In genomic region chr5:120619201-120619600, GRCm38 (mm10) we compare ENCODE assay signal across 9 mouse cellular contexts. TPM values are rescaled to one million over a fixed set of nuclear protein-coding genes. Genes with fewer than 3 reads are reported as not detected.
DNase-seq lines count a peak whose midpoint lies in the region; ATAC-seq lines count a peak whose summit lies in the region.
"Had no signal": no experiment of that assay in that cellular context is flagged by ENCODE, and none has a peak within 500 bp of the region (broad histone marks: within the 10 kb centered on the region; RNA-seq: fewer than 3 reads in every experiment).

No protein-coding gene starts in this region.

- WGBS in forebrain, embryonic 14.5 days, result 13% methylated on average over 5 of the region's 5 CpGs
- WGBS in forebrain, embryonic 12.5 days, result 18% methylated on average over 5 of the region's 5 CpGs
- WGBS in midbrain, embryonic 10.5 days, result 20% methylated on average over 5 of the region's 5 CpGs
- WGBS in midbrain, embryonic 15.5 days, result 19% methylated on average over 5 of the region's 5 CpGs

- no peak overlapping the region for H3K27ac ChIP-seq in forebrain, embryonic 14.5 days (ENCODE audit: low read depth, low read length)
- H3K27ac ChIP-seq in forebrain, embryonic 12.5 days, result no peak overlapping the region
- H3K27ac ChIP-seq in midbrain, embryonic 10.5 days (replicated peaks), result no peak overlapping the region
- H3K27ac ChIP-seq in midbrain, embryonic 15.5 days, result no peak overlapping the region

- H3K9ac ChIP-seq in forebrain, embryonic 14.5 days (ENCODE audit: low read length), result no peak overlapping the region
- H3K9ac ChIP-seq in forebrain, embryonic 12.5 days, result no peak overlapping the region
- H3K9ac ChIP-seq in midbrain, embryonic 15.5 days, result no peak overlapping the region

- H3K4me3 ChIP-seq in forebrain, embryonic 14.5 days (ENCODE audit: low read depth, low read length), result no peak overlapping the region
- H3K4me3 ChIP-seq in forebrain, embryonic 12.5 days (replicated peaks), result no peak overlapping the region
- H3K4me3 ChIP-seq in midbrain, embryonic 10.5 days, result no peak overlapping the region
- no peak overlapping the region for H3K4me3 ChIP-seq in midbrain, embryonic 15.5 days

- 0 out of 2 replicates have a peak, but pooled peaks cover 3% of the 10 kb centered on the region for H3K9me3 ChIP-seq in forebrain, embryonic 14.5 days (replicated peaks; ENCODE audit: control insufficient read depth, low read length)
- H3K9me3 ChIP-seq in forebrain, embryonic 12.5 days, result peaks cover 6% of the 10 kb centered on the region
- H3K9me3 ChIP-seq in midbrain, embryonic 10.5 days (replicated peaks), result peaks cover 7% of the 10 kb centered on the region; the same call in 1 of the 2 replicates
- H3K9me3 ChIP-seq in midbrain, embryonic 15.5 days, result no peaks in the 10 kb centered on the region

- no peak overlapping the region for H3K4me2 ChIP-seq in forebrain, embryonic 14.5 days (ENCODE audit: low read length)
- H3K4me2 ChIP-seq in forebrain, embryonic 12.5 days, result no peak overlapping the region
- H3K4me2 ChIP-seq in midbrain, embryonic 15.5 days, result no peak overlapping the region

- peaks cover under 1% of the 10 kb centered on the region; the same call in 1 of the 2 replicates for H3K4me1 ChIP-seq in forebrain, embryonic 14.5 days (ENCODE audit: control insufficient read depth, insufficient read depth, low read length)
- no peaks in the 10 kb centered on the region for H3K4me1 ChIP-seq in forebrain, embryonic 12.5 days
- peaks cover under 1% of the 10 kb centered on the region for H3K4me1 ChIP-seq in midbrain, embryonic 10.5 days
- H3K4me1 ChIP-seq in midbrain, embryonic 15.5 days, result peaks cover under 1% of the 10 kb centered on the region; the same call in 1 of the 2 replicates

- H3K27me3 ChIP-seq in forebrain, embryonic 14.5 days (replicated peaks; ENCODE audit: control insufficient read depth, insufficient read depth, low read length), result no peaks in the 10 kb centered on the region
- no peaks in the 10 kb centered on the region for H3K27me3 ChIP-seq in forebrain, embryonic 12.5 days
- no peaks in the 10 kb centered on the region for H3K27me3 ChIP-seq in midbrain, embryonic 10.5 days (ENCODE audit: low read depth, poor library complexity, severe bottlenecking)
- H3K27me3 ChIP-seq in midbrain, embryonic 15.5 days (replicated peaks), result no peaks in the 10 kb centered on the region

- H3K36me3 ChIP-seq in forebrain, embryonic 14.5 days (ENCODE audit: control insufficient read depth, insufficient read depth, low read length), result peaks cover 71% of the 10 kb centered on the region
- peaks cover 86% of the 10 kb centered on the region for H3K36me3 ChIP-seq in forebrain, embryonic 12.5 days (replicated peaks)
- peaks cover 95% of the 10 kb centered on the region for H3K36me3 ChIP-seq in midbrain, embryonic 10.5 days
- H3K36me3 ChIP-seq in midbrain, embryonic 15.5 days (replicated peaks), result peaks cover 20% of the 10 kb centered on the region

- DNase-seq in forebrain, embryonic 14.5 days (ENCODE audit: low spot score), result peak; percentile 61
- peak; percentile 68 for DNase-seq in midbrain, embryonic 10.5 days (ENCODE audit: low spot score)
- peak; percentile 71 for DNase-seq in brain, adult 2 months (ENCODE audit: low read depth, low spot score)
- peak; percentile 57 for DNase-seq in forelimb bud, embryonic 11.5 days (ENCODE audit: low read depth, low spot score)
- peak; percentile 87 for DNase-seq in thymus, postnatal 25 days

- ATAC-seq in forebrain, embryonic 14.5 days, result no peak
- no peak for ATAC-seq in forebrain, embryonic 12.5 days (ENCODE audit: low FRiP score)
- no peak for ATAC-seq in midbrain, embryonic 15.5 days (replicated peaks)
- peak; percentile 56 for ATAC-seq in megakaryocyte progenitor cell, adult 5-6 weeks (replicated peaks; ENCODE audit: poor library complexity)

RNA-seq across cellular contexts. Expression of gene Ddx54, which starts 6.7 kb away (rescaled TPM):
- polyA plus RNA-seq in forebrain, embryonic 14.5 days (2014; fragmentation: Nextera tagmentation; extraction: Ambion mirVana), result 26.9 and 33.1 TPM in 2 replicates
- polyA plus RNA-seq in forebrain, embryonic 12.5 days (2016; fragmentation: Nextera tagmentation; extraction: Ambion mirVana), result 50.7 and 52.6 TPM in 2 replicates
- polyA plus RNA-seq in midbrain, embryonic 10.5 days (2016; fragmentation: Nextera tagmentation; extraction: Ambion mirVana), result 59.4 and 59.7 TPM in 2 replicates
- 39.9 and 43.7 TPM in 2 replicates for polyA plus RNA-seq in midbrain, embryonic 15.5 days (2015; fragmentation: Nextera tagmentation; extraction: Ambion mirVana)
- 11.8 and 13.3 TPM in 2 replicates for total RNA-seq in megakaryocyte progenitor cell, adult 5-6 weeks (2015)
- 34.9 and 35.8 TPM in 2 replicates for total RNA-seq in megakaryocyte progenitor cell, adult 5-6 weeks (2017)

RNA-seq across cellular contexts. Expression of gene Rita1, which starts 6.8 kb away (rescaled TPM):
- polyA plus RNA-seq in forebrain, embryonic 14.5 days (2014; fragmentation: Nextera tagmentation; extraction: Ambion mirVana), result 15.9 and 18.3 TPM in 2 replicates
- polyA plus RNA-seq in forebrain, embryonic 12.5 days (2016; fragmentation: Nextera tagmentation; extraction: Ambion mirVana), result 13.6 and 16.6 TPM in 2 replicates
- polyA plus RNA-seq in midbrain, embryonic 10.5 days (2016; fragmentation: Nextera tagmentation; extraction: Ambion mirVana), result 16.0 and 16.2 TPM in 2 replicates
- polyA plus RNA-seq in midbrain, embryonic 15.5 days (2015; fragmentation: Nextera tagmentation; extraction: Ambion mirVana), result 28.3 and 30.6 TPM in 2 replicates
- total RNA-seq in megakaryocyte progenitor cell, adult 5-6 weeks (2015), result 2.0 and 2.3 TPM in 2 replicates
- total RNA-seq in megakaryocyte progenitor cell, adult 5-6 weeks (2017), result 4.7 and 5.8 TPM in 2 replicates

RNA-seq across cellular contexts. Expression of gene Cfap73, which starts 14.8 kb away (rescaled TPM):
- 0.19 and 0.57 TPM in 2 replicates for polyA plus RNA-seq in forebrain, embryonic 14.5 days (2014; fragmentation: Nextera tagmentation; extraction: Ambion mirVana)
- 0.28 TPM in 1 of 2 replicates, not detected in the other for polyA plus RNA-seq in forebrain, embryonic 12.5 days (2016; fragmentation: Nextera tagmentation; extraction: Ambion mirVana)
- polyA plus RNA-seq in midbrain, embryonic 10.5 days (2016; fragmentation: Nextera tagmentation; extraction: Ambion mirVana), result not detected in 2 replicates
- 0.44 and 0.70 TPM in 2 replicates for polyA plus RNA-seq in midbrain, embryonic 15.5 days (2015; fragmentation: Nextera tagmentation; extraction: Ambion mirVana)
- total RNA-seq in megakaryocyte progenitor cell, adult 5-6 weeks (2015), result not detected in 2 replicates
- total RNA-seq in megakaryocyte progenitor cell, adult 5-6 weeks (2017), result not detected in 2 replicates
- polyA plus RNA-seq: large intestine, adult 2 months had no signal

RNA-seq across cellular contexts. Expression of gene Rasal1, which starts 29.4 kb away (rescaled TPM):
- 1.5 and 3.2 TPM in 2 replicates for polyA plus RNA-seq in forebrain, embryonic 14.5 days (2014; fragmentation: Nextera tagmentation; extraction: Ambion mirVana)
- 0.17 and 0.20 TPM in 2 replicates for polyA plus RNA-seq in forebrain, embryonic 12.5 days (2016; fragmentation: Nextera tagmentation; extraction: Ambion mirVana)
- polyA plus RNA-seq in midbrain, embryonic 10.5 days (2016; fragmentation: Nextera tagmentation; extraction: Ambion mirVana), result 0.10 and 0.21 TPM in 2 replicates
- polyA plus RNA-seq in midbrain, embryonic 15.5 days (2015; fragmentation: Nextera tagmentation; extraction: Ambion mirVana), result 1.0 and 1.6 TPM in 2 replicates
- 0.10 and 0.67 TPM in 2 replicates for total RNA-seq in megakaryocyte progenitor cell, adult 5-6 weeks (2015)
- total RNA-seq in megakaryocyte progenitor cell, adult 5-6 weeks (2017), result 0.12 and 2.0 TPM in 2 replicates

RNA-seq across cellular contexts. Expression of gene Iqcd, which starts 30.4 kb away (rescaled TPM):
- polyA plus RNA-seq in forebrain, embryonic 14.5 days (2014; fragmentation: Nextera tagmentation; extraction: Ambion mirVana), result 2.0 and 2.4 TPM in 2 replicates
- 1.3 and 1.4 TPM in 2 replicates for polyA plus RNA-seq in forebrain, embryonic 12.5 days (2016; fragmentation: Nextera tagmentation; extraction: Ambion mirVana)
- 0.95 and 0.98 TPM in 2 replicates for polyA plus RNA-seq in midbrain, embryonic 10.5 days (2016; fragmentation: Nextera tagmentation; extraction: Ambion mirVana)
- 1.7 and 1.8 TPM in 2 replicates for polyA plus RNA-seq in midbrain, embryonic 15.5 days (2015; fragmentation: Nextera tagmentation; extraction: Ambion mirVana)
- total RNA-seq in megakaryocyte progenitor cell, adult 5-6 weeks (2015), result not detected in 2 replicates
- total RNA-seq in megakaryocyte progenitor cell, adult 5-6 weeks (2017), result 0.81 and 1.1 TPM in 2 replicates
